Mouse (Mus musculus): ENCODE data around the gene Celsr3. TPM values are rescaled to one million over a fixed set of nuclear protein-coding genes. Genes with fewer than 3 reads are reported as not detected.

The Celsr3 gene
- total and polyA plus RNA-seq, 2 experiments from 2014 or later = 6.8 to 52.2 TPM

GRCm38 (mm10) chr9:108795281-108795680 is 30.8 kb upstream of the Celsr3 start:
- no peak overlapping the region for H3K4me3 ChIP-seq (ENCODE audit: low read depth, low read length)
- DNase-seq (no peak), ATAC-seq (no peak)
- no peak overlapping the region for H3K9ac ChIP-seq
- WGBS = 43% methylated on average over 2 of the region's 2 CpGs
- H3K27ac ChIP-seq (ENCODE audit: low read depth, low read length) = no peak overlapping the region
- H3K4me1 ChIP-seq (ENCODE audit: insufficient read depth) = peaks cover 21% of the 10 kb centered on the region
- H3K9me3 ChIP-seq (ENCODE audit: low read length) = no peaks in the 10 kb centered on the region
- H3K27me3 ChIP-seq (ENCODE audit: insufficient read depth, low read length) = no peaks in the 10 kb centered on the region
- H3K4me2 ChIP-seq (ENCODE audit: low read depth) = no peak overlapping the region
- H3K36me3 ChIP-seq (ENCODE audit: insufficient read depth) = peaks cover 39% of the 10 kb centered on the region
- TF ChIP-seq CTCF (IDR thresholded peaks at IDR 0.05; ENCODE audit: low read depth) = no peak

GRCm38 (mm10) chr9:108795762-108796161 is 30.4 kb upstream of the Celsr3 start:
- Histone ChIP-seq H3K4me2 (ENCODE audit: low read depth) (no peak overlapping the region), H3K27ac (ENCODE audit: low read depth, low read length) (peak overlapping the region; percentile 45), H3K4me3 (ENCODE audit: low read depth, low read length) (no peak overlapping the region), H3K27me3 (ENCODE audit: insufficient read depth, low read length) (no peaks in the 10 kb centered on the region), H3K9me3 (ENCODE audit: low read length) (no peaks in the 10 kb centered on the region), H3K9ac (no peak overlapping the region), H3K4me1 (ENCODE audit: insufficient read depth) (peaks cover 17% of the 10 kb centered on the region), H3K36me3 (ENCODE audit: insufficient read depth) (peaks cover 40% of the 10 kb centered on the region)
- DNase-seq = no peak
- TF ChIP-seq CTCF (IDR thresholded peaks at IDR 0.05; ENCODE audit: low read depth) = no peak
- ATAC-seq = 0 out of 2 replicates have a peak, but pooled peaks have one; percentile 34
- WGBS = 32% methylated on average over 11 of the region's 11 CpGs

GRCm38 (mm10) chr9:108796351-108796981 is 29.7 kb upstream of the Celsr3 start:
- Histone ChIP-seq H3K4me1 (ENCODE audit: insufficient read depth) (peaks cover 17% of the 10 kb centered on the region), H3K27ac (ENCODE audit: low read depth, low read length) (peak overlapping the region; percentile 45; the same call in 1 of the 2 replicates), H3K27me3 (ENCODE audit: insufficient read depth, low read length) (no peaks in the 10 kb centered on the region), H3K36me3 (ENCODE audit: insufficient read depth) (peaks cover 40% of the 10 kb centered on the region), H3K9me3 (ENCODE audit: low read length) (no peaks in the 10 kb centered on the region), H3K9ac (no peak overlapping the region), H3K4me2 (ENCODE audit: low read depth) (no peak overlapping the region), H3K4me3 (ENCODE audit: low read depth, low read length) (no peak overlapping the region)
- no peak for TF ChIP-seq CTCF (IDR thresholded peaks at IDR 0.05; ENCODE audit: low read depth)
- 38% methylated on average over 4 of the region's 4 CpGs for WGBS
- ATAC-seq (no peak), DNase-seq (no peak)

- Histone ChIP-seq H3K4me3 (ENCODE audit: low read depth, low read length) (no peak overlapping the region), H3K27me3 (ENCODE audit: insufficient read depth, low read length) (no peaks in the 10 kb centered on the region), H3K36me3 (ENCODE audit: insufficient read depth) (peaks cover 44% of the 10 kb centered on the region), H3K4me1 (ENCODE audit: insufficient read depth) (peaks cover 10% of the 10 kb centered on the region), H3K9ac (no peak overlapping the region), H3K27ac (ENCODE audit: low read depth, low read length) (no peak overlapping the region; the same call in 1 of the 2 replicates), H3K4me2 (ENCODE audit: low read depth) (no peak overlapping the region), H3K9me3 (ENCODE audit: low read length) (no peaks in the 10 kb centered on the region)
- TF ChIP-seq CTCF (IDR thresholded peaks at IDR 0.05; ENCODE audit: low read depth) = no peak
- 74% methylated on average over 7 of the region's 7 CpGs for WGBS
- DNase-seq = no peak
- ATAC-seq = no peak
Observed at GRCm38 (mm10) chr9:108797477-108797876, 28.6 kb upstream of the Celsr3 start.

- H3K27me3 ChIP-seq (ENCODE audit: insufficient read depth, low read length) = no peaks in the 10 kb centered on the region
- DNase-seq (no peak), ATAC-seq (no peak)
- no peak overlapping the region for H3K9ac ChIP-seq
- TF ChIP-seq CTCF (IDR thresholded peaks at IDR 0.05; ENCODE audit: low read depth) = no peak
- 84% methylated on average over 5 of the region's 5 CpGs for WGBS
- peaks cover 49% of the 10 kb centered on the region for H3K36me3 ChIP-seq (ENCODE audit: insufficient read depth)
- no peak overlapping the region for H3K4me3 ChIP-seq (ENCODE audit: low read depth, low read length)
- H3K4me1 ChIP-seq (ENCODE audit: insufficient read depth) = peaks cover 10% of the 10 kb centered on the region
- no peak overlapping the region for H3K27ac ChIP-seq (ENCODE audit: low read depth, low read length)
- no peaks in the 10 kb centered on the region for H3K9me3 ChIP-seq (ENCODE audit: low read length)
- no peak overlapping the region for H3K4me2 ChIP-seq (ENCODE audit: low read depth)
Observed at GRCm38 (mm10) chr9:108798508-108799075, 27.5 kb upstream of the Celsr3 start.

GRCm38 (mm10) chr9:108799564-108799963 is 26.6 kb upstream of the Celsr3 start:
- ATAC-seq (no peak), DNase-seq (no peak)
- no peaks in the 10 kb centered on the region for H3K9me3 ChIP-seq (ENCODE audit: low read length)
- TF ChIP-seq CTCF (IDR thresholded peaks at IDR 0.05; ENCODE audit: low read depth) = no peak
- no peak overlapping the region for H3K27ac ChIP-seq (ENCODE audit: low read depth, low read length)
- peaks cover 10% of the 10 kb centered on the region for H3K4me1 ChIP-seq (ENCODE audit: insufficient read depth)
- peaks cover 58% of the 10 kb centered on the region for H3K36me3 ChIP-seq (ENCODE audit: insufficient read depth)
- H3K27me3 ChIP-seq (ENCODE audit: insufficient read depth, low read length) = no peaks in the 10 kb centered on the region
- H3K9ac ChIP-seq = no peak overlapping the region
- H3K4me3 ChIP-seq (ENCODE audit: low read depth, low read length) = no peak overlapping the region
- H3K4me2 ChIP-seq (ENCODE audit: low read depth) = no peak overlapping the region
- 76% methylated on average over 3 of the region's 3 CpGs for WGBS

DNA sequence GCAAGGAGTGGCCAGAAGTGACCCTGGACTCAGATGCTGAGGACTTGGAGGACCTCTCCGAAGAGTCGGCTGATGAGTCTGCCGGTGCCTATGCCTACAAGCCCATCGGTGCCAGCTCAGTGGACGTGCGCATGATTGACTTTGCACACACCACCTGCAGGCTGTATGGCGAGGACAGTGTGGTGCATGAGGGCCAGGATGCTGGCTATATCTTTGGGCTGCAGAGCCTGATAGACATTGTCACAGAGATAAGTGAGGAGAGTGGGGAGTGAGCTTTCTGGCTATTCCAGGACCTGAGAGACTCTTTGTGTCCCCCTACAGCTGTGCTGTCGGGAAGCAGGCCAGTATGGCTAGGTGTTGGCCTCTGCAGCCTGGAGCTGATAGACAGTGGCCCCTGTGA is 20.4 kb upstream of the Celsr3 start:
- WGBS = 84% methylated on average over 8 of the region's 8 CpGs
- H3K27me3 ChIP-seq (ENCODE audit: insufficient read depth, low read length) = no peaks in the 10 kb centered on the region
- H3K4me2 ChIP-seq (ENCODE audit: low read depth) = no peak overlapping the region
- H3K36me3 ChIP-seq (ENCODE audit: insufficient read depth) = peaks cover 47% of the 10 kb centered on the region
- no peak overlapping the region for H3K27ac ChIP-seq (ENCODE audit: low read depth, low read length)
- no peak for ATAC-seq
- H3K9me3 ChIP-seq (ENCODE audit: low read length) = no peaks in the 10 kb centered on the region
- no peak for DNase-seq
- H3K4me1 ChIP-seq (ENCODE audit: insufficient read depth) = 0 out of 2 replicates have a peak, but pooled peaks cover 4% of the 10 kb centered on the region
- no peak overlapping the region for H3K9ac ChIP-seq
- H3K4me3 ChIP-seq (ENCODE audit: low read depth, low read length) = no peak overlapping the region
- TF ChIP-seq CTCF (IDR thresholded peaks at IDR 0.05; ENCODE audit: low read depth) = no peak
